Mouse (Mus musculus): Measurements from ENCODE around the gene Nipal3. TPM values are rescaled to one million over a fixed set of nuclear protein-coding genes. Genes with fewer than 3 reads are reported as not detected.

Gene Nipal3
- polyA plus RNA-seq, 1 experiment from 2014 or later = 5.8 TPM

GRCm38 (mm10) chr4:135416367-135416766, 78.5 kb downstream of the Nipal3 start:
- Histone ChIP-seq H3K4me1 (ENCODE audit: control insufficient read depth, insufficient read depth, low read length) (no peaks in the 10 kb centered on the region), H3K27me3 (ENCODE audit: control insufficient read depth, insufficient read depth, low read length) (no peaks in the 10 kb centered on the region), H3K9ac (ENCODE audit: low read length) (no peak overlapping the region), H3K27ac (ENCODE audit: low read length) (no peak overlapping the region), H3K9me3 (replicated peaks; ENCODE audit: control insufficient read depth, low read length) (no peaks in the 10 kb centered on the region), H3K36me3 (ENCODE audit: control insufficient read depth, insufficient read depth) (peaks cover 15% of the 10 kb centered on the region; the same call in 1 of the 2 replicates), H3K4me3 (ENCODE audit: low read length) (no peak overlapping the region), H3K4me2 (ENCODE audit: low read depth, low read length) (no peak overlapping the region)
- 85% methylated on average over 21 of the region's 21 CpGs for WGBS
- no peak for ATAC-seq (replicated peaks; ENCODE audit: extremely low read depth, insufficient read depth, low FRiP score)

- no peaks in the 10 kb centered on the region for H3K9me3 ChIP-seq (replicated peaks; ENCODE audit: control insufficient read depth, low read length)
- peaks cover 8% of the 10 kb centered on the region; the same call in 1 of the 2 replicates for H3K36me3 ChIP-seq (ENCODE audit: control insufficient read depth, insufficient read depth)
- H3K9ac ChIP-seq (ENCODE audit: low read length) = no peak overlapping the region
- no peaks in the 10 kb centered on the region for H3K27me3 ChIP-seq (ENCODE audit: control insufficient read depth, insufficient read depth, low read length)
- no peaks in the 10 kb centered on the region for H3K4me1 ChIP-seq (ENCODE audit: control insufficient read depth, insufficient read depth, low read length)
- WGBS = 77% methylated on average over 8 of the region's 8 CpGs
- H3K4me2 ChIP-seq (ENCODE audit: low read depth, low read length) = no peak overlapping the region
- no peak overlapping the region for H3K4me3 ChIP-seq (ENCODE audit: low read length)
- H3K27ac ChIP-seq (ENCODE audit: low read length) = no peak overlapping the region
- no peak for ATAC-seq (replicated peaks; ENCODE audit: extremely low read depth, insufficient read depth, low FRiP score)
Measured at GRCm38 (mm10) chr4:135413491-135413890, 81.3 kb downstream of the Nipal3 start.

GRCm38 (mm10) chr4:135411633-135412032, 83.2 kb downstream of the Nipal3 start:
- no peak overlapping the region for H3K4me3 ChIP-seq (ENCODE audit: low read length)
- H3K27ac ChIP-seq (ENCODE audit: low read length) = no peak overlapping the region
- H3K4me1 ChIP-seq (ENCODE audit: control insufficient read depth, insufficient read depth, low read length) = no peaks in the 10 kb centered on the region
- H3K36me3 ChIP-seq (ENCODE audit: control insufficient read depth, insufficient read depth) = 0 out of 2 replicates have a peak, but pooled peaks cover 2% of the 10 kb centered on the region
- H3K27me3 ChIP-seq (ENCODE audit: control insufficient read depth, insufficient read depth, low read length) = no peaks in the 10 kb centered on the region
- ATAC-seq (replicated peaks; ENCODE audit: extremely low read depth, insufficient read depth, low FRiP score) = no peak
- WGBS = 32% methylated on average over 4 of the region's 4 CpGs
- H3K9ac ChIP-seq (ENCODE audit: low read length) = no peak overlapping the region
- no peaks in the 10 kb centered on the region for H3K9me3 ChIP-seq (replicated peaks; ENCODE audit: control insufficient read depth, low read length)
- H3K4me2 ChIP-seq (ENCODE audit: low read depth, low read length) = no peak overlapping the region

- Histone ChIP-seq H3K4me1 (ENCODE audit: control insufficient read depth, insufficient read depth, low read length) (no peaks in the 10 kb centered on the region), H3K4me3 (ENCODE audit: low read length) (no peak overlapping the region), H3K27ac (ENCODE audit: low read length) (no peak overlapping the region), H3K4me2 (ENCODE audit: low read depth, low read length) (no peak overlapping the region), H3K9me3 (replicated peaks; ENCODE audit: control insufficient read depth, low read length) (no peaks in the 10 kb centered on the region), H3K27me3 (ENCODE audit: control insufficient read depth, insufficient read depth, low read length) (no peaks in the 10 kb centered on the region), H3K36me3 (ENCODE audit: control insufficient read depth, insufficient read depth) (no peaks in the 10 kb centered on the region), H3K9ac (ENCODE audit: low read length) (no peak overlapping the region)
- no peak for ATAC-seq (replicated peaks; ENCODE audit: extremely low read depth, insufficient read depth, low FRiP score)
- WGBS = 45% methylated on average over 5 of the region's 5 CpGs
Measured at GRCm38 (mm10) chr4:135406180-135406579, 88.7 kb downstream of the Nipal3 start.

- ATAC-seq (replicated peaks; ENCODE audit: extremely low read depth, insufficient read depth, low FRiP score) = no peak
- Histone ChIP-seq H3K9ac (ENCODE audit: low read length) (no peak overlapping the region), H3K9me3 (replicated peaks; ENCODE audit: control insufficient read depth, low read length) (no peaks in the 10 kb centered on the region), H3K36me3 (ENCODE audit: control insufficient read depth, insufficient read depth) (no peaks in the 10 kb centered on the region), H3K4me1 (ENCODE audit: control insufficient read depth, insufficient read depth, low read length) (no peaks in the 10 kb centered on the region), H3K27ac (ENCODE audit: low read length) (no peak overlapping the region), H3K4me2 (ENCODE audit: low read depth, low read length) (no peak overlapping the region), H3K27me3 (ENCODE audit: control insufficient read depth, insufficient read depth, low read length) (no peaks in the 10 kb centered on the region), H3K4me3 (ENCODE audit: low read length) (no peak overlapping the region)
- WGBS = 83% methylated on average over 2 of the region's 2 CpGs
Measured at GRCm38 (mm10) chr4:135404916-135405315, 89.9 kb downstream of the Nipal3 start.

- no peak for ATAC-seq (replicated peaks; ENCODE audit: extremely low read depth, insufficient read depth, low FRiP score)
- 67% methylated on average over 10 of the region's 10 CpGs for WGBS
Measured at GRCm38 (mm10) chr4:135404048-135404447, 90.8 kb downstream of the Nipal3 start.

GRCm38 (mm10) chr4:135401881-135402280, 93.0 kb downstream of the Nipal3 start:
- WGBS = 32% methylated on average over 7 of the region's 7 CpGs
- ATAC-seq (replicated peaks; ENCODE audit: extremely low read depth, insufficient read depth, low FRiP score) = no peak

More at GRCm38 (mm10) chr4:135404048-135404447, 90.8 kb downstream of the Nipal3 start:
- Histone ChIP-seq H3K4me2 (ENCODE audit: low read depth, low read length) (no peak overlapping the region), H3K36me3 (ENCODE audit: control insufficient read depth, insufficient read depth) (no peaks in the 10 kb centered on the region), H3K4me3 (ENCODE audit: low read length) (no peak overlapping the region), H3K9ac (ENCODE audit: low read length) (no peak overlapping the region), H3K27ac (ENCODE audit: low read length) (no peak overlapping the region), H3K9me3 (replicated peaks; ENCODE audit: control insufficient read depth, low read length) (no peaks in the 10 kb centered on the region), H3K4me1 (ENCODE audit: control insufficient read depth, insufficient read depth, low read length) (no peaks in the 10 kb centered on the region), H3K27me3 (ENCODE audit: control insufficient read depth, insufficient read depth, low read length) (peaks cover 5% of the 10 kb centered on the region; the same call in 1 of the 2 replicates)

GRCm38 (mm10) chr4:135397991-135398390, 96.8 kb downstream of the Nipal3 start, which contains the start of gene Ncmap:
Ncmap (minus strand) TSS chr4:135398227.
- Histone ChIP-seq H3K9ac (ENCODE audit: low read length) (peak within 1 kb of the TSS; percentile 27; the same call in 1 of the 2 replicates), H3K4me3 (ENCODE audit: low read length) (peak within 1 kb of the TSS; percentile 41), H3K4me1 (ENCODE audit: control insufficient read depth, insufficient read depth, low read length) (no peaks in the 10 kb centered on the region), H3K36me3 (ENCODE audit: control insufficient read depth, insufficient read depth) (no peaks in the 10 kb centered on the region), H3K4me2 (ENCODE audit: low read depth, low read length) (peak within 1 kb of the TSS; percentile 64), H3K27ac (ENCODE audit: low read length) (no peak within 1 kb of the TSS), H3K27me3 (ENCODE audit: control insufficient read depth, insufficient read depth, low read length) (peaks cover 25% of the 10 kb centered on the region), H3K9me3 (replicated peaks; ENCODE audit: control insufficient read depth, low read length) (no peaks in the 10 kb centered on the region)
- ATAC-seq (replicated peaks; ENCODE audit: extremely low read depth, insufficient read depth, low FRiP score) = no peak
- 3% methylated on average over 29 of the region's 29 CpGs for WGBS

More at GRCm38 (mm10) chr4:135401881-135402280, 93.0 kb downstream of the Nipal3 start:
- H3K4me1 ChIP-seq (ENCODE audit: control insufficient read depth, insufficient read depth, low read length) = no peaks in the 10 kb centered on the region
- no peak overlapping the region for H3K9ac ChIP-seq (ENCODE audit: low read length)
- no peak overlapping the region for H3K4me2 ChIP-seq (ENCODE audit: low read depth, low read length)
- H3K27me3 ChIP-seq (ENCODE audit: control insufficient read depth, insufficient read depth, low read length) = peaks cover 15% of the 10 kb centered on the region
- H3K27ac ChIP-seq (ENCODE audit: low read length) = no peak overlapping the region
- H3K36me3 ChIP-seq (ENCODE audit: control insufficient read depth, insufficient read depth) = no peaks in the 10 kb centered on the region
- H3K4me3 ChIP-seq (ENCODE audit: low read length) = no peak overlapping the region
- no peaks in the 10 kb centered on the region for H3K9me3 ChIP-seq (replicated peaks; ENCODE audit: control insufficient read depth, low read length)

GRCm38 (mm10) chr4:135397551-135397950, 97.3 kb downstream of the Nipal3 start:
- H3K27me3 ChIP-seq (ENCODE audit: control insufficient read depth, insufficient read depth, low read length) = peaks cover 25% of the 10 kb centered on the region
- no peak overlapping the region for H3K27ac ChIP-seq (ENCODE audit: low read length)
- H3K4me2 ChIP-seq (ENCODE audit: low read depth, low read length) = peak overlapping the region; percentile 64
- 6% methylated on average over 16 of the region's 16 CpGs for WGBS
- H3K36me3 ChIP-seq (ENCODE audit: control insufficient read depth, insufficient read depth) = no peaks in the 10 kb centered on the region
- H3K4me1 ChIP-seq (ENCODE audit: control insufficient read depth, insufficient read depth, low read length) = no peaks in the 10 kb centered on the region
- peak overlapping the region; percentile 41 for H3K4me3 ChIP-seq (ENCODE audit: low read length)
- H3K9ac ChIP-seq (ENCODE audit: low read length) = peak overlapping the region; percentile 27; the same call in 1 of the 2 replicates
- no peaks in the 10 kb centered on the region for H3K9me3 ChIP-seq (replicated peaks; ENCODE audit: control insufficient read depth, low read length)
- no peak for ATAC-seq (replicated peaks; ENCODE audit: extremely low read depth, insufficient read depth, low FRiP score)

All from heart, embryonic 16.5 days (tissue).